Mouse (Mus musculus): Measurements from ENCODE around the gene Sik3. TPM values are rescaled to one million over a fixed set of nuclear protein-coding genes. Genes with fewer than 3 reads are reported as not detected.
A peak's percentile ranks its signal among the peaks of the same experiment; 100 is the strongest.

Sik3 gene
- total RNA-seq, 2 experiments from 2014 or later: 112 to 132 TPM

DNA sequence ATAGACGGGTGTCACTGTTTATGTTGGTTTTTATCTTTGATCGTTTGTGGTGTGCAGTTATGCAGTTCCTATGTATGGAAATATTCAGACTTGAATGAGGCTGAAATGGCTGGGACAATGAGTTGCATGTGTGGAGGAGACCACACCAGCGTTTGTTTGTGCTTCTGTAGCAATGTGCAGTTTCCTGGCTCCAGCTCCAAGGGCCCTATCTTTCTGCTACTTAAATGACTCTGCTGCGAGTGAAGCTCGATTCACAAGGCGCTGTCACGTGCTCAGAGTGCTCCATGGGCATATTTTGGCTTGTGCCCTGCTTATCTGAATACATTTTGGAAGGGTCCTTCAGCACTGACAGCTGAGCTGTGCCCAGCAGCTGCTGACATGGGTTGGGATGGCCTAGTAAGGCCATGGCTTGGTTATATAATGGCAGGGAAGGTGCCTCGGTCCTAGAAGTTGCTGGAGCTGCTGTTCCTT, 2.5 kb downstream of the Sik3 start:
- peak; percentile 36 to 51 for DNase-seq (ENCODE audit: low spot score in 2 of 2)

DNA sequence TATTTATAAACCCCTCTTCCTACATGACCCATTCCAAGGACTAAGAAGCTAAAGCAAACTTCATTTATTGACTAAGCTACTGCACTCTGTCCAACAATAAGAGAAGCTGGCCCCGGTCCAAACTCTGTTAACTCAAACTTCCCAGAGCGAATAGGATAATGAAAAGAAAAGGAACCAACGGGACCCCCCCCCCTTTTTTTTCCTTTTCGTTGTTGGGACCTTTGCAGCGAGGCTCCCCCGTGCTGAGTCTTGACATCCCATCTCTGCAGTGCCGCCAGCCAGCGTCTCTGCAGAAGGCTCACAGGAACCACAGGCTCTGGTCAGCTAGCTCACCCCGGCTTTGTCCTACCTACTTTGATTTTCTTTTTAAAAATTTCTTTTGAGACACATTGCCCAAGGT, 3.2 kb downstream of the Sik3 start:
- DNase-seq (ENCODE audit: low spot score in 2 of 2): peak in 1 of 2 experiments; percentile 29

DNA sequence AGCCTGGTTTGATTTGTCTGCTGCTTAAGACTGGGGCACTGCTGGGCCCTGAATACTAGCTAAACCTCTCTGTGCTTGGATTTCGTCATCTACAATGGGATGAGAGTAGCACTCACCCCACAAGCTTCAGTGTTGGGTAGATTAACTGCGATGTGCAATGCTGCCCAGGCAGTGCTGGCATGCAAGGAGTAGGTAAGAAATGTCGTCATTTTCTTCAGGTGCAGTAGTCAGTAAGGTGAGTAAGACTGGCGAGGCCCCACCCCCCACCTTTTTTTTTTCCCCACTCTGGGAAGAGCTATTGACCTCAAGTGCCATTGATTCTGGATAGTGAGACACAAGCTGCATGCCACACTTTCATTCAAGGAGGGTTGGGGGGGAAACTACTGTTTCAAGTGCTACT, 3.8 kb downstream of the Sik3 start:
- DNase-seq (ENCODE audit: low spot score in 2 of 2): no peak

DNA sequence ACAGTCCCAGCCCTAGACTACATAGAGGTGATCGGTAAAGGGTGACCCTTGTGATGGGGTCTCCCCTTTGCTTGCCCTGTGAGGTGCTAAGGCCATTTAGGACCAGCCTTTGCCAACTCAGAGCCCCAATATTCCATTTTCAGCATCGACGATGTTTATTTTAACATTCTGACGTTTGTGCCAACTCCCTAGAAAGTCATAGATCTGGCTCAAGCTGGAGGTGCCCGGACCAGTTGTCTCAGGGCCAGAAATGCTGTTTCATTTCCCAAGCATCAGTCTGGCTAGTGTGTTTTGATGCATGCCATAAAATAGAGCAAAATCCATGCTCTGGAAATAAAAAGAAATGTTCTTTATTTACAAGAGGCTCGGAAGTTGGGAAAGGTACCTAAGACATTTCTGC, 5.7 kb downstream of the Sik3 start:
- no peak for DNase-seq (ENCODE audit: low spot score in 2 of 2)

DNA sequence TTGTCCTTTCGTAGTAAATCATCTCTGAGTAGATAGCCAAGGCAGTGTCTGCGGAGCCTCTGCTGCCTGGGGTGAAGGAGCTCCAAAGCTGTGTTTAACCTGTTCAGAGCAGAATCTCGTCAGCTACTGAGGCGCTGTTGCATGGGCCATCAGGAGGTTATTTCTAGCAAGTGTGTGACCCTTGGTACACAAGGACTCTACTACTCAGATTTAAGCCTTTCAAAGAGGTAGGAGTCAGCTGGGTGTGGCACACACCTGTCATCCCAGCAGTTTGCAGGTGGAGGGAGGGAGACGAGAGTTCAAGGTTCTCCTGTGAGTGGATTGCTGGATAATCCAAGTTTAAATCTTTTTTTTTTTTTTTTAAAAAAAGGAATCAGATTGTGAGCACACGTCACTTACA, 7.4 kb downstream of the Sik3 start:
- no peak for DNase-seq (ENCODE audit: low spot score in 2 of 2)

DNA sequence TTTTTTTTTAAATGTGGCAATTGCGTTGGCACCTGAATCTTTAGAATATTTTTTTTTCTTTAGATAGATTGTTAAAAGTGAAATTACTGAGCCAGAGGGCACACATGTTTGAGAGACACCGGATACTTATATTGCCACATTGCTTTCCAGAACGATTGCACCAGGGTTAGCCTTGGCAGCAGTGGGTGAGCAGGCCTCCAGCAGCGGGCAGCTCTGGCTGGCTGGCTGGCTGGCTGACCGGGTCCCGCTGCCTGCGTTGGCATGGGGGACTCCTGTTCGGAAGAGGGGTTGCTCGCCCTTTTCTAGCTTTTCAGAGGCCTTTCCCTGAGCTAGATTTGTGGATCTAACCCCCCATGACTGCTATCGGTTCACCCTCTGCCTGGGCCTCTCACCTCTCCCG, 11.0 kb downstream of the Sik3 start:
- no peak for DNase-seq (ENCODE audit: low spot score in 2 of 2)

DNA sequence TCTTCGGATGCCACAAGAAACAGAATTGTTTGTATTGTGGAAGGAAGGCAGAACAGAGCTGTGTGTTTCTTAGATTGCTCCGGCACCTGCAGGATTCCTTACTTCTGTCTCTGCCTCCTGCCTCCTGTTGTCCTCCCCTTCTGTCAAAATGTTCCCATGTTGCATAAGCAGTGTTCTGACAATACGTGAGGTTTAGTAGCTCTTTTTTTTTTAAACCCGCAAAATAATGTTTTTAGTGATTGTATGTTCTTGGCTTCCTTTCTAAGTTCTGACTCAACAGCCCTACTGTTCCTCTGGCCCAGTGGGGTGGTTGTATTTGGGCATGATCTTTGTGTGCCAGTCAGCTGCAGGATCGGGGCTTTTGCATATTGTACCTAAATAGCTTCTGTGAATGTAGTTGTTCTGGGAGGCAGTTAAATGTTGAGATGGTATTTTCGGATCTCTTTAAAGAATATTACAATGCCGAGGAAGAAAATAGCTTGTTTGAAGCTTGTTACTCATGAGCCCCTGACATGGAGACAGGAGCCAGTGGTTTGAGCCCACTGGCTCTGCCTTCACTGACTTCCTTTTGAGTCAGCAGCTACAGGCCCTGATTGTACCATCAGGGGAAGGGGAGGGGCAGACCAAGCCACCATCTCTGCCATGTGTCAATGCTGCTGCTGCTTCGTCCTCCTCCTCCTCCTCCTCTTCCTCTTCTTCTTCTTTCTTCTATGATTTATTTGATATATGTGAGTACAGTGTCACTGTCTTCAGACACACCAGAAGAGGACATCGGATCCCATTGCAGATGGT, 13.6 kb downstream of the Sik3 start:
- peak in 1 of 2 experiments; percentile 33 for DNase-seq (ENCODE audit: low spot score in 2 of 2)

DNA sequence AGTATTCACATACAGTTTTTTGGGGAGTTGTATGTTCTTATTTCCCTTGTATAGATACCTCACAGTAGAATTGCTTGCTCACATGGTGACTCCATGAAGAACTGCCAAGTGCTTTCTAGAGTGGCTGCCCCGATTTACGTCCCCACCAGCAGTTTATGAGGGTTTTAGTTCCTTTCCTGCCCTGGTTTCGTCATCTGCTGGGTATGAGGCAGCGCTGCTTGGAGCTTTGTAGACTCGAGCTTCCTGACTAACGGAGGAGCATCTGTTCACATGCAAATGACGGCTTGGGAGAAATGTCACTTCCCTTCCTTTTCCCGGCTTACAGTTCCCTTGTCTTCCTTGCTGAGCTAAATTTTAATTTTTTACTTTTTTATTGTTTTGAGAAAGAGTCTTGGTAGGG, 15.4 kb downstream of the Sik3 start:
- peak in 1 of 2 experiments; percentile 41 for DNase-seq (ENCODE audit: low spot score in 2 of 2)

DNA sequence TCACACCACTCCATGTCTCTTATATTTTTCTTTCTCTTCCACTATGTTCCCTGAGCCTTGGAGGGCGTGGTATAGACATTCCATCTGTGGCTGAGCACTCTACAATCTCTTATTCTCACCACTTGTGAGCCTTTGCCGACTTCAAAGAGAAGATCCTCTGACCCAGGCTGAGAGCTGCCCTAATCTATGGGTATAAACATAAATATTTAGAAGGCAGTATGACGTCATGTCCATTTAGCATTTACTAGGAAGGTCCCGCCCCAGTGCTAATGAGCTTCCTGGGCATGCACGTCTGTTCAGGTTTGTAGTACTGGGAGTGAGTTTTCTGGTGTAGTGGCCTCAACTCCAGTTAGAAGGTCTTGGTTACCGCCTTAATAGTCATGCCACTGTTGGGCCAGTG, 16.9 kb downstream of the Sik3 start:
- no peak for DNase-seq (ENCODE audit: low spot score in 2 of 2)

DNA sequence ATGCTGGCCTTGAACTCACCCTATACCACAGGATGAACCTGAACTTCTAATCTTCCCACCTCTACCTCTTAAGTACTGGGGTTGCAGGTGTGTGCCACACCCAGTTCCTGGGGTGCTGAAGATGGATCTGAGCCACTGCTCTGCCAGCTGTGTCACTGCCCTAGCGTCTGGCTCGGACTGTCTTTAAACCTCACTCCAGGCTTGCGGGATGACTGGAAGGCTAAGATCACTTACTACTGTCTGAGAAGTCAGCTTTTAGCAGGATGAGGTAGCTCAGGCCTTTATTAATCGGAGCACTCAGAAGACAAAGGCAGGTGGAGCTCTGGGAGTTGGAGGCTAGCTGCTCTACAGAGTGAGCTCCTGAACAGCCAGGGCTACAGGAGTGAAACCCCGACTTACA, 17.6 kb downstream of the Sik3 start:
- no peak for DNase-seq (ENCODE audit: low spot score in 2 of 2)

DNA sequence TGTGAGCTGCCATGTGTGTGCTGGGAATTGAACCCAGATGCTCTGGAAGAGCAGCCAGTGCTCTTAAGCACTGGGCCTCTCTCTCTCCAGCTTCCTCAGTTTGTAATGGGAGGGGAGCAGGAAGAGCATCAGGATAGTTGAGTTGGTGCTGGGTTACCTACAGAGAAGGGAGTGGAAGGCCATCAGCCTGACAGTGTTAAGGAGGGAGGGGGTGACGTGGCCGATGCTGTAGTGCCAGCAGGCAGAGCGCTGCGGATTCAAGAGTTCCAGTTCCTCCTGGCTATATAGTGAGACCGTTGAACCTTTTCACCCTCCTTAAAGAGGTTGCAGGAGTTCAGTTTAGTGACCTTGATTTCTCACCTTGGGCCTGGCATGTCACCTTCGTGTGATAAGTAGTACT, 18.3 kb downstream of the Sik3 start:
- DNase-seq (ENCODE audit: low spot score in 2 of 2): no peak

DNA sequence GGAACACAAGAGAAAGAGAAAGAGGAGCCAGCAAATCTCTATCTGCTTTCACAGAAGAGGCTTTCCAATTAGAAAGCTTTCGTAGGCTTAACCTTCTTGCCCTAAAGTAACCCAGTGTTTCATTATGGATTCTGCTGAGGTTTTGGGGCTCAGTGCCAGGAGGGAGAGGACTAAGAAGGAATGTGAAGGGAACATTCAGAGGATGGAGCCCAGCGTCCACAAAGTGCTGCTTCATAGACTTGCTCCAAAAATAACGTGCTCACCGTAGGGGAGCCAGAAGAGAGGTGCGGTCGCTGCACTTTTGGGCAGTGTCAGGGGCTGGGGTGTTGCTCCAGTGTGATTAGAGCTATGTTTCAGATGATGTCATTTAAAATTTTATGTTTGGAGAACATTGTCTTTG, 19.6 kb downstream of the Sik3 start:
- peak; percentile 24 to 32 for DNase-seq (ENCODE audit: low spot score in 2 of 2)

DNA sequence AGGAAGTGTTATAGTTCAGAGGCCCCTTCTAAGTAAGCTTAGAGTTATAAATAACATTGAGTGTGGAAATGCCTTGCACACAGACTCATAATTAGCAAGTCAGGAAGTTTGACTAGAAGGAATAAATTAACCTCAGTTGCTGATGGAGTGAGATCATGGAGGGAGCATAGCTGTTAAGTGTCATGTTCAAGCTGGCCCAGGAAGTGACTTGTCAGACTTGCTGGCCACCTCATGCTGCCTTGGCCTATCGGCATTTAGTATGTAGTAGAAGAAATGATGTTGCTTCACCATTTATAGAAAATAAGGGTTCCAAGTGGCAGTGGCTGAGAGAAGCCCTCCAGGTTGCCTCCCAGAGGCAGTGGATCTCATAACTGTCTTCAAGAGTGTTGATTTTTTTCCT, 20.4 kb downstream of the Sik3 start:
- no peak for DNase-seq (ENCODE audit: low spot score in 2 of 2)

DNA sequence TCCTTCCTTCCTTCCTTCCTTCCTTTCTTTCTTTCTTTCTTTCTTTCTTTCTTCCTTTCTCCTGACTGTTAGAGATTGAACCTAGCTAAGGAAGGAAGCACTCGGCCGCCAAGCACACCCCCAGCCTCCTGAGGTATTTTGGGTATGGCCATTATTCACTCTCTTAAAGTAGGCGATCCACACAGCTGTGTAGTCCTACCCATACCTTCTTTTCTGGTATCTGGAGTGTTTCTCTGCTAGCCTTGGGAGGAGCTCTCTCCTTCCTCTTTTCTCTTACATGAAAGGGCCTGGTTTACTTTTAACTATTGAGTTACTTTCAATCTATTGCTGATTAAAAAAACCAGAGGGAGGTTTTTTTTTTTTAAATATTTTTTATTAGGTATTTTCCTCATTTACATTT, 21.2 kb downstream of the Sik3 start:
- DNase-seq (ENCODE audit: low spot score in 2 of 2): no peak

DNA sequence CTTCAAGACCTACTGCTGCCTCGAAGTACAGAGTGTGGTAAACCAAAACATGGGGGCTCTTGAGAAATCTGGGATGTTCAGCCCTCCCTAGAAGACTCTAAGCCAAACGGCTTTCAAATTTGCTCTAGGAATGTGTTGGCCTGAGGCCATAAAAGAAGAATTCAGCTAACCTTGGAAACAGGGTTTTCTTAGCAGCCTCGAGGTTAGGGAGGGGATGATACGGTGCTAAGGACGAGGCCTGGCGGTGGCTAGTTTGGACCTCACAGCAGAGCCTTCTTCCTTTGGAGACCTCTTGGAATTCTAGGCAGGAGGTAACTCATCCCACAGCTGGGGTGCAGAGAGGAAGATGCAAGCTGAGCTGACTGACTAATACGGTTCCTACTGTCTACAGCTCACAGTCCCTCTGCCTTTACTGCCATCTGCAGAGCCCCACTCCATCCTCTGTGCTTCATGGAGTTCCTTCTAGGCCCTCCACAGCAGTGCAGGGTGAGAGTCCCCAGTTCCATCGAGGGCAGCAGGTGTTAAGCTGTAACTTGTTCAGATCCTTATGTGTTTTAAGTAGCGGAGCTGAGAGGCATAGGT, 22.8 kb downstream of the Sik3 start:
- DNase-seq (ENCODE audit: low spot score in 2 of 2): no peak

DNA sequence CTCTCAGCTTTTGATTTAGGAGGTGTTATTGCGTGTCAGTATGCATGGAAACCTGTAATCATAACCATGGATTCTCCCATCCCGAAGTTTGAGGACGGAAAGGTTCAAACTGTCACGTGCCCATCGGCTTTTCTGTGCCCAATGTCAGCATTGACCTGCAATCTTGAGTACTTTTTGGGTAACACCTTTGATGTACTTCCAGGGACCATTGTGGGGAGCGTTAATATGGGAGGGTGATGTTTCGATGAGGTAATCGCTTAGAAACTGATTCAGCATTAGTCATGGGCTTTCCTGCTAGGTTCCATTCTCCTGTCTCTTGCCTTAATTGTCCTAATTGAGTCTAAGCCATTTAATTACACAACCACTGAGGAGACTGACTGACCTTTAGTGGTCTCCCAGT, 24.3 kb downstream of the Sik3 start:
- DNase-seq (ENCODE audit: low spot score in 2 of 2): no peak

DNA sequence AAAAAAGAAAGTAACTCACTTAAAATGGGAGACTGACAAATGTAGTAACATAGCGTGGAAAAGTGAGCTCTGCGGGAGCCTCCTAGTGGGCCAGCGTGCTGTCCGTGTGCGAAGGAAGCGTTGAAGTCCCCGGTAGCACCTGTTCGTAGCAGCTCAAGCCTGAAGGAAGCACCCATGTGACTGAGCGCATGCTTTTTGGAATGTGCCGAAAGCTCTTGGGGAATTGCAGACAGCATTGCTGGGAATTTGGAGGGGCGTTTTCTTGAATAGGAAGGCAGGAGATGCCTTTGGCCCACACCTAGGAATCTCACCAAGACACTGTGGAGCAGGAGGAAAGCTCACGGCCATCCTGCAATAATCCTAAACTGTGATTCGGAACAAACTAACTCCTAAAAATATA, 26.2 kb downstream of the Sik3 start:
- DNase-seq (ENCODE audit: low spot score in 2 of 2): no peak

DNA sequence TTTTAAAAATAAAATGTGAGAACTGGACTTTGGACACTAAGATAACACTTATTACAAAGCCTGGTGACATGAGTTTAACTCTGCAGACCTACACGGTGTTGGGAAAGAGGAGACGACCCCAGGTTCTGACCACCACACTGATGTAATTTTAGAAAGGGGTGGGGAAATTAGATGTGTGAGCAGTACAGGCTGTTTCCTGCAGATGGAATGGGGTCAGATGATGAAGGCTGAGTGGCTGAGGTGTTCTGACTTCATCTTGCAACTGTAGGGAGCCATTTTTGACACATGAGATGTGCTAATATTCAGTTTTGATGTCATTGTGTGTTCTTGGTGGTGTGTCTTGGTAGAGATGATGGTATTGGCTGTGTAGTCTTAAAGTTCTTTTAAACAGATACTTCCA, 28.6 kb downstream of the Sik3 start:
- DNase-seq (ENCODE audit: low spot score in 2 of 2): no peak

DNA sequence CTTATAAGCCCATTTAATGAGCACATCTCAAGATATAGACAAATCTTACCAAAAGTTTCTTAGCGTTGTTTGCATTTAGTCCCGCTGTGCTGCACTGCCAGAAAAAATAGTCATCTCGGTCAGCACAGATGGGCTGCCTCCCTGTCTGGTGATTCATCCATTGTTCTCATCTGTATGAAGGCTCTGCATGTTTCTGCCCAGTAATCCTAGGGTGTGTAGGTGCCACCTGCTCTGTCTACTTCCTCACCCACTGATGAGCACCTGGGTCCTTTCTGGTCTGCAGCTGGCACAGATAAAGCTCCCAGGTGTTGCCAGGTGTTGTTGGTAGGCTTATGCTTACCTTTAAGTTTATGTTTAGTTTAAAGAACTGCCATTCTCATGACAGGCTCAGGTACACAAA, 29.8 kb downstream of the Sik3 start:
- peak in 1 of 2 experiments; percentile 28 for DNase-seq (ENCODE audit: low spot score in 2 of 2)

DNA sequence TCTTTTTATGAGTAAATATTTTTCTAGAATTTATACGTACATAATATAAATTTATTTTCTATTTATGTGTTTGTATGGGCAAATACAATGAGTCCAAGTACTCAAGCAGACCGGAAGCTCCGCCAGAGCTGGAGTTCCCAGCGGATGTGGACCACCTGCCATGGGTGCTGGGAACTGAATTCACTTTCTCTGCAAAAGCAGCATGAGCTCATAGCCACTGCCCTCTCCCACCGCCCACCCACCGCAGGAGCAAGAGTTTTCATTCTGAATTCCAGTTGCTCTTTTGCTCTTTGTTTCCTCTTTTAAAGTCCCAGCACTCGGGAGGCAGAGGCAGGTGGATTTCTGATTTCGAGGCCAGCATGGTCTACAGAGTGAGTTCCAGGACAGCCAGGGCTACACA, 31.0 kb downstream of the Sik3 start:
- no peak for DNase-seq (ENCODE audit: low spot score in 2 of 2)

DNA sequence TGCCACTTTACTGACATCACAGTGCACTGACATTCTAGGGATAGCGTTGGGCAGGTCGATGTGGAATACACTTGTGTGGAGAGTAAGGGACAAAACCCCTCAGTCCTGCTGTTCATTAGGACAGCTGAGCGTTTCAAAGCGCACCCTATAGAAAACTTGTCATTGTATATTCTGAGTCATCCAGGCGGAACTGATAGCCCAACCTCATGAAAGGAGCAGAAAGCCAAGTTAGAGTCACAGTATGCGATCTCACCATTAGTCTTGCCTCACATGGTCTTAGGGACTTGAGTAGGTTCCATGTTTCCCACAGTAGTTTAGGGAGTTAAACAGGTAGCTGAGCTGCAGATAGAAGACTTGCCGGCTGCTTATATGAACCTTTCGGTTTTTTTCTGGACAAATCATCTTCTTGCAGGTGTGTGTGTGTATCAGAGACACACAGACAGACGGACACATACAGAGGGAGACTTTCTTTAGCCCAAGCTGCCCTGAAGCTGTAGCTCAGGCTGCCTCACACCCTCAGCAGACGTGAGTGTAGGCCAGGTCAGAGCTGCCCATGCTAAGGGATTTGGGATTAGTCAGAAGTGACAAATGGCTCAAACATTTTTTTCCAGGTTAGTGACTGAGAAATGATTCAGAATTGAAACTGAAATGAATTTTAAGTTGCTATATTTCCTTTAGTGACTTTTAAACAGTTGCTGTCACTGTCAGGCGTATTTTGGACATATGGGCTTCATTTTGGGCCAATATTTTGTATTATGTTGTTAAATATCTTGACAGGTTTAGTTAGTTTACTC, 34.3 kb downstream of the Sik3 start:
- no peak for DNase-seq (ENCODE audit: low spot score in 2 of 2)

DNA sequence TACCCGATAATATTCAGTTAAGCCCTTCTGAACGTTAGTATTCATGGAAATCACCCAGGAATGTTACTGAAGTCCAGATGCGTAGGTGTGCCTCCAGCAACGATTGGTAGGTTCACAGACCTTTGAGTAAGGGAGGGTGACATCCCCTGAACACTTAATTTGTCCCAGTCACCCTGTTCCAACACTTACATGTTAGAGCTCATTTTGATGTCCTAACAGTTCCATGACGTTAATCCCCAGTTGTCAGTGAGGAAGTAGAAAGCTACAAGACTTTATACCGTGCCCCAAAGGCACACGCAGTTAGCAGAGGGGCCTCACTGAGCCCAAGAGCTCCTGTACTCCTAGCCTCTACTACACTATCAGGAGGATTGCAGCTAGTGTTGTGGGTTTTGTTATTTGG, 36.9 kb downstream of the Sik3 start:
- no peak for DNase-seq (ENCODE audit: low spot score in 2 of 2)

All from left cerebral cortex, adult 18-20 months (tissue).